Mouse (Mus musculus): ENCODE measurements around the gene Trappc4. TPM values are rescaled to one million over a fixed set of nuclear protein-coding genes. Genes with fewer than 3 reads are reported as not detected.
"Not testable (repeated sequence)": the region's sequence is repeated elsewhere in the genome, so short reads cannot be mapped to it uniquely, and the experiment has no call there.

The Trappc4 gene
- polyA plus RNA-seq, 1 experiment from 2014 or later, result 204 TPM

DNA sequence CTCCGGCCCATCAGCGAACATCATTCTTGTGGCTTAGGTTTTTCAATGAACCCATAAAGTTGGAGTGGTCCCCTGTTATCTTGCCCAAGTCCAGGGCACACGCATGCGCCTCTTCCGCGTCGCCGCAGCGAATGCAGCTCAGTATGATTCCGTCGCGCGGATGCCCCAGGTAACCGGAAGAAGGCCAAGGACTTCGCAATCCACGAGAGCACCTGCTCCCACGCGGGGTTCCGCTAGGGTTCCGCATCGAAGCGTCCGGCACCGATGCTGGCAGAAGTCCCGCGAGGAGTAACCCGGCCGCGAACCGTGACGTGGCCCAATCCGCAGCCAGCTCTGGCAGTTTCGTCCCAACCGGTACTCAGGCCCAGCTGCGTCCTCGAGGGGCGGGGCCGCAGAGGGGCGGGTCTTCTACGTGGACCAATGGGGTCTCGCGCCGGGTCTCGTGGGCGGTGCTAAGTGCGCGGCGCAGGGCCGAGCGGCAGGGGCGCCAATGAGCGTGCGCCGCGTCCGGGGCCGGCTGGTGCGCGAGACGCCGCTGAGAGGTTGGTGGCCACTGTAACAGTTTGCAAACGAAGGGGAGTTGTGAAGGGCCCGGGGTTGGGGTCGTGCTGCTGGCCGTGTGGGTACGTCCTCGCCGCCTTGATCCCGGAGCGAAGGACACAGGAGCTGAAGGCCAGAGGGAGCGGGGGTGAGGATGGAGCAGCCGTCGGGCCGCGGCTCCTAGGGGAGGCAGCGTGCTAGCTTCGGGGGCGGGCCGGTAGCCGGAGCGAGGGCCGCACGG, 28.2 kb downstream of the Trappc4 start, which contains the start of gene Hyou1:
Hyou1 (plus strand) TSS at position 437 of the 781 bp plus-strand sequence.
- peaks cover 23% of the 10 kb centered on the region for H3K36me3 ChIP-seq (ENCODE audit: control insufficient read depth, insufficient read depth, low read length)
- peak; percentile 100 for DNase-seq (ENCODE audit: low spot score)
- WGBS, result under 1% methylated on average over 83 of the region's 83 CpGs
- no peaks in the 10 kb centered on the region for H3K9me3 ChIP-seq (ENCODE audit: control insufficient read depth, low read length)
- H3K9ac ChIP-seq (ENCODE audit: low read length), result peak within 1 kb of the TSS; percentile 85
- peak within 1 kb of the TSS; percentile 69 for H3K4me3 ChIP-seq (ENCODE audit: low read depth, low read length)
- H3K27ac ChIP-seq (ENCODE audit: low read depth, low read length), result peak within 1 kb of the TSS; percentile 72
- H3K4me1 ChIP-seq (ENCODE audit: control insufficient read depth, insufficient read depth, low read length), result peaks cover 12% of the 10 kb centered on the region
- no peaks in the 10 kb centered on the region for H3K27me3 ChIP-seq (ENCODE audit: control insufficient read depth, insufficient read depth, low read length)
- ATAC-seq (ENCODE audit: insufficient read depth, low FRiP score, low TSS enrichment), result peak; percentile 97
- peak within 1 kb of the TSS; percentile 89 for H3K4me2 ChIP-seq (ENCODE audit: low read depth)

DNA sequence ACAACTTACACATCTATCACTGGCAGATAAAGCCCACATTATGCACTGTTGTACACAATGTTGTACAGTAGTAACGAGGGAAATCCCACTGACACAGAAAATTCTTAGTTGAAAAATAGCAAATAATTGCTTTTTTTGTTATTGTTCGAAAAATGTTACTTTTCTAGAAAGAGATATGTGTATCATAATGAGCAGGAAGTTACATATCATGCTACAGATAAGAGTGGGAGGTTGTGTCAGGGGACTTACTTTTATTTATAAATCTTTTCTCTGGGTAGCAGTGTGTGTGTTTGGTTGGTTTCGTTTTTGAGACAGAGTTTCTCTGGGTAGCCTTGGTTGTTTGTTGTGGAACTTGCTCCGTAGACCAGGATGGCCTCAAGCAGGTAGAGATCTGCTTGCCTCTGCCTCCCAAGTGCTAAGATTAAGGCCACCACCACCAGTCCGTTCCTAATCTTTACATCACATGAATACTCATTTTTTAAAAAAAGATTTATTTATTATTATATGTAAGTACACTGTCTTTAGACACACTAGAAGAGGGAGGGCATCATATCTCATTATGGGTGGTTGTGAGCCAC, 29.2 kb downstream of the Trappc4 start:
- Histone ChIP-seq H3K36me3 (ENCODE audit: control insufficient read depth, insufficient read depth, low read length) (peaks cover 18% of the 10 kb centered on the region), H3K9me3 (ENCODE audit: control insufficient read depth, low read length) (no peaks in the 10 kb centered on the region), H3K4me3 (ENCODE audit: low read depth, low read length) (peak overlapping the region; percentile 69), H3K4me1 (ENCODE audit: control insufficient read depth, insufficient read depth, low read length) (peaks cover 12% of the 10 kb centered on the region), H3K4me2 (ENCODE audit: low read depth) (peak overlapping the region; percentile 47), H3K9ac (ENCODE audit: low read length) (peak overlapping the region; percentile 68), H3K27me3 (ENCODE audit: control insufficient read depth, insufficient read depth, low read length) (no peaks in the 10 kb centered on the region), H3K27ac (ENCODE audit: low read depth, low read length) (peak overlapping the region; percentile 72; the same call in 1 of the 2 replicates)
- 92% methylated on average over 5 of the region's 5 CpGs for WGBS
- ATAC-seq (ENCODE audit: insufficient read depth, low FRiP score, low TSS enrichment) (no peak), DNase-seq (ENCODE audit: low spot score) (no peak)

DNA sequence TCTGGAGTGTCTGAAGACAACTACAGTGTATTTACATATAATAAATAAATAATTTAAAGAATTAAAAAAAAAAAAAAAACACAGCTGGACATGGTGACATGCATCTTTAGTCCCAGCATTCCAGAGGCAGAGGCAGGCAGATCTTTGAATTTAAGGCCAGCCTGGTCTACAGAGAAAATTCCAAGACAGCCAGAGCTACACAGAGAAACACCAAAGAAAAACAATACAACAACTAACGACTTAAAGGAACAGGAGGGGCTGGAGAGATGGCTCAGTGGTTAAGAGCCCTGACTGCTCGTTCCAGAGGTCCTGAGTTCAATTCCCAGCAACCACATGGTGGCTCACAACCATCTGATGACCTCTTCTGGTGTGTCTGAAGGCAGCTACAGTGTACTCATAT, 30.1 kb downstream of the Trappc4 start:
- H3K27ac ChIP-seq (ENCODE audit: low read depth, low read length); H3K9ac ChIP-seq (ENCODE audit: low read length); ATAC-seq (ENCODE audit: insufficient read depth, low FRiP score, low TSS enrichment); H3K27me3 ChIP-seq (ENCODE audit: control insufficient read depth, insufficient read depth, low read length); H3K4me3 ChIP-seq (ENCODE audit: low read depth, low read length); H3K4me2 ChIP-seq (ENCODE audit: low read depth); H3K9me3 ChIP-seq (ENCODE audit: control insufficient read depth, low read length); DNase-seq (ENCODE audit: low spot score): not testable (repeated sequence)
- H3K4me1 ChIP-seq (ENCODE audit: control insufficient read depth, insufficient read depth, low read length), result peaks cover 12% of the 10 kb centered on the region
- 90% methylated on average over 2 of the region's 2 CpGs for WGBS
- peaks cover 10% of the 10 kb centered on the region for H3K36me3 ChIP-seq (ENCODE audit: control insufficient read depth, insufficient read depth, low read length)

DNA sequence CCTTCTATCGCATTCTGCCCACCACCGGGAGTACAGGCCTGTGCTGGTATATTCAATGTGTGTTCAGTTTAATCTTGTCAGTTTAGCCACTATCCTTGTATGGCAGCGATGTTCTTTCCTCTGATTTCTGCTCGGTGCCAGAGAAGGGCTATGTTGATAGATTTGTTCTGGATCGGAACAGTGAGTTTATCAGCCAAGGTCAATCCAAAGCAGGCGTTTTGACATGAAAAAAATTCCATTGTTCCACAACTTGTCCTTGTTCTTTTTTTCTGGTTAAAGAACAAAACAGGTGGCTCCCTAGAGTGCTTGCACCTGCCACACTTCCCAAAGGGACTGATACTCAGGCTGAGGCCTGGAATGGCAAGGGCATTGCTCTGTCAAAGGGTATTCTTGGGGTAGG, 31.3 kb downstream of the Trappc4 start:
- no peak overlapping the region for H3K27ac ChIP-seq (ENCODE audit: low read depth, low read length)
- no peaks in the 10 kb centered on the region for H3K9me3 ChIP-seq (ENCODE audit: control insufficient read depth, low read length)
- DNase-seq (ENCODE audit: low spot score), result no peak
- 96% methylated on average over 6 of the region's 6 CpGs for WGBS
- H3K4me1 ChIP-seq (ENCODE audit: control insufficient read depth, insufficient read depth, low read length), result peaks cover 12% of the 10 kb centered on the region
- H3K36me3 ChIP-seq (ENCODE audit: control insufficient read depth, insufficient read depth, low read length), result peaks cover under 1% of the 10 kb centered on the region; the same call in 1 of the 2 replicates
- H3K27me3 ChIP-seq (ENCODE audit: control insufficient read depth, insufficient read depth, low read length), result no peaks in the 10 kb centered on the region
- ATAC-seq (ENCODE audit: insufficient read depth, low FRiP score, low TSS enrichment), result no peak
- H3K4me3 ChIP-seq (ENCODE audit: low read depth, low read length), result no peak overlapping the region
- H3K9ac ChIP-seq (ENCODE audit: low read length), result no peak overlapping the region
- no peak overlapping the region for H3K4me2 ChIP-seq (ENCODE audit: low read depth)

DNA sequence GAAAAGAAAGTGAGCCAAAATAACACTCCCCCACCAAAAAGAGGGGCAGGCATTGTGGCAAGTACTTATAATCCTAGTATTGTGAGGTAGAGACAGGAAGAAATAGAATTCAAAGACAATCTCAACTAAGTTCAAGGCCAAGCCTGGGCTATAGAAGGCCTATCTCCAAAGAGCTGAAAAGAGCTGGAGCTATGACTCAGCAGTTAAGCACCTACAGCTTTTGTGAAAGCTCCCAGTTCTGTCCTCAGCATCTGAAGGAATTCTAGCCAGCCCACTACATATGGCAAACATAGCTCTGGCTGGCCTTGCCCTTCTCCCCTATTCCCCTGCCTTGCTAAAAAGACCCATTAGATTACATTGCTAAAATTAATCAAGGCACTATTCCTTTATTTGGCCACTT, 34.0 kb downstream of the Trappc4 start:
- no peak overlapping the region for H3K4me3 ChIP-seq (ENCODE audit: low read depth, low read length)
- H3K9me3 ChIP-seq (ENCODE audit: control insufficient read depth, low read length), result no peaks in the 10 kb centered on the region
- H3K4me2 ChIP-seq (ENCODE audit: low read depth), result no peak overlapping the region
- DNase-seq (ENCODE audit: low spot score) (no peak), ATAC-seq (ENCODE audit: insufficient read depth, low FRiP score, low TSS enrichment) (no peak)
- H3K27me3 ChIP-seq (ENCODE audit: control insufficient read depth, insufficient read depth, low read length), result no peaks in the 10 kb centered on the region
- H3K27ac ChIP-seq (ENCODE audit: low read depth, low read length), result no peak overlapping the region
- no peaks in the 10 kb centered on the region for H3K36me3 ChIP-seq (ENCODE audit: control insufficient read depth, insufficient read depth, low read length)
- H3K9ac ChIP-seq (ENCODE audit: low read length), result no peak overlapping the region
- H3K4me1 ChIP-seq (ENCODE audit: control insufficient read depth, insufficient read depth, low read length), result peaks cover 2% of the 10 kb centered on the region; the same call in 1 of the 2 replicates

DNA sequence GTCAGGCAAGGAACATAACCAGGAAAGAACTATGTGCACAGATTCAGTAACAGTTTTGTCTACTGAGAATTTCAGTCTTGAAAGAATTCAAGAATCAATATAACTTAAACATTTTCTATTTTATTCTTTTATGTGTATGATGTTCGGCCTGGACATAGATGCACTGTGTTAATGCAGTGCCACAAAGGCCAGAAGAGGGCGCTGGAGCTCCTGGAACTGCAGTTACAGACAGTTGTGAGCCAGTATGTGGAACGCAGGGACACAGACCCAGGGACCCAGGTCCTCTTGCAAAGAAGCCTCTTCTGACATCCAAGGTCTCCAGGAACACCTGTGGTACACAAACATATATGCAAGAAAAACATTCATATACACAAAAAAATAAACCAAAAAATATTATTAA, 42.9 kb downstream of the Trappc4 start:
- Histone ChIP-seq H3K27ac (ENCODE audit: low read depth, low read length) (no peak overlapping the region), H3K9ac (ENCODE audit: low read length) (no peak overlapping the region), H3K4me1 (ENCODE audit: control insufficient read depth, insufficient read depth, low read length) (peaks cover 6% of the 10 kb centered on the region; the same call in 1 of the 2 replicates), H3K4me2 (ENCODE audit: low read depth) (no peak overlapping the region), H3K9me3 (ENCODE audit: control insufficient read depth, low read length) (no peaks in the 10 kb centered on the region), H3K4me3 (ENCODE audit: low read depth, low read length) (no peak overlapping the region), H3K36me3 (ENCODE audit: control insufficient read depth, insufficient read depth, low read length) (no peaks in the 10 kb centered on the region), H3K27me3 (ENCODE audit: control insufficient read depth, insufficient read depth, low read length) (no peaks in the 10 kb centered on the region)
- DNase-seq (ENCODE audit: low spot score), result no peak
- no peak for ATAC-seq (ENCODE audit: insufficient read depth, low FRiP score, low TSS enrichment)
- 56% methylated on average over 3 of the region's 3 CpGs for WGBS

DNA sequence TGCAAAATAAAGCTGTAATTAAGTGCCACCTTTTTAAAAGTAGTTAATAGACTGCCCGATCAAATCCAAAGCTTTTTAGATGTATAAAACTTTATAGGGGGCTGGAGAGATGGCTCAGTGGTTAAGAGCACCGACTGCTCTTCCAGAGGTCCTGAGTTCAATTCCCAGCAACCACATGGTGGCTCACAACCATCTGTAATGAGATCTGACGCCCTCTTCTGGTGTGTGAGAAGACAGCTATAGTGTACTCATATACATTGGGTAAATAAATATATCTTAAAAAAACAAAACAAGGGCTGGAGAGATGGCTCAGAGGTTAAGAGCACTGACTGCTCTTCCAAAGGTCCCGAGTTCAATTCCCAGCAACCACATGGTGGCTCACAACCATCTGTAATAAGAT, 45.5 kb downstream of the Trappc4 start:
- H3K9me3 ChIP-seq (ENCODE audit: control insufficient read depth, low read length); DNase-seq (ENCODE audit: low spot score); H3K4me1 ChIP-seq (ENCODE audit: control insufficient read depth, insufficient read depth, low read length); H3K9ac ChIP-seq (ENCODE audit: low read length); ATAC-seq (ENCODE audit: insufficient read depth, low FRiP score, low TSS enrichment); H3K36me3 ChIP-seq (ENCODE audit: control insufficient read depth, insufficient read depth, low read length); H3K27me3 ChIP-seq (ENCODE audit: control insufficient read depth, insufficient read depth, low read length): not testable (repeated sequence)
- peak overlapping the region; percentile 60 for H3K4me2 ChIP-seq (ENCODE audit: low read depth)
- H3K4me3 ChIP-seq (ENCODE audit: low read depth, low read length), result peak overlapping the region; percentile 86
- peak overlapping the region; percentile 53; the same call in 1 of the 2 replicates for H3K27ac ChIP-seq (ENCODE audit: low read depth, low read length)
- WGBS, result 49% methylated on average over 4 of the region's 4 CpGs

DNA sequence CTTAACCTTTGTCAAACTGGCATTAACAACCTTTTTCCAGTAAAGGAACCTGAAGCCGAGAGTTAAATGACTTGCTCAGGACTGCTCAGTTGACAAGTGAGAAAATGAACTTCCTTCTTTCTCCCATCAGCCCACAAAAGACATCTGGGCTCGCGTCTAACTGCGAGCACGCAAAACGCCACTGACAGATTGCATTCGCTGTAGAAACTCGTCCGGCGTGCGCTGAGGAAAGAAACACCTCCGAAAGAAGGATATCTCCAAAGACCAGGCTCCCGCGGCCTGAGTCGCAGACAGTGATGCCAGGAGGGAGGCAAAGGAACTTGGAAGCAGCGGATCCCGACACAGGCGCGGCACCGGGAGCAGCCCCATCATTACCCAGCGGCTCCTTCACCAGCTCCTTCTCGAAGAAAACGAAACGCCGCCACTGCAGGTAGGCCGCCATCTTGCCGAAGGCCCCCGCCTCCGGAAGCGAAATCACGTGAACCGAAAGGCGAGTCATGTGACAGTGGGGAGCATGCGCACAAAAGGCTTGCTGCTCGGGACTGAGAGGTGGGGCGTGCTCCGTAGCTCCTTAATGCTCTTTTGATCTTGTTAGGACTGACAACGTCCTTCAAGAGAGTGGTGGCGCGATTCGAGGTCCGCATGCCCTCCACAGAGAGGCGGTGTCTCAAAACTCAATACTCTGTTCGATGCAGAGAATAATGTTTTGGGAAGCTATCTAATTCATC, 46.0 kb downstream of the Trappc4 start, which contains the start of gene Vps11:
Vps11 (minus strand) TSS at position 481 of the 728 bp plus-strand sequence.
- DNase-seq (ENCODE audit: low spot score) (peak; percentile 96), ATAC-seq (ENCODE audit: insufficient read depth, low FRiP score, low TSS enrichment) (peak; percentile 80; the same call in 1 of the 2 replicates)
- peaks cover 3% of the 10 kb centered on the region for H3K36me3 ChIP-seq (ENCODE audit: control insufficient read depth, insufficient read depth, low read length)
- peak within 1 kb of the TSS; percentile 86 for H3K4me3 ChIP-seq (ENCODE audit: low read depth, low read length)
- under 1% methylated on average over 44 of the region's 44 CpGs for WGBS
- H3K9ac ChIP-seq (ENCODE audit: low read length), result peak within 1 kb of the TSS; percentile 83
- H3K4me2 ChIP-seq (ENCODE audit: low read depth), result peak within 1 kb of the TSS; percentile 60
- H3K27me3 ChIP-seq (ENCODE audit: control insufficient read depth, insufficient read depth, low read length), result no peaks in the 10 kb centered on the region
- H3K4me1 ChIP-seq (ENCODE audit: control insufficient read depth, insufficient read depth, low read length), result peaks cover 6% of the 10 kb centered on the region; the same call in 1 of the 2 replicates
- peak within 1 kb of the TSS; percentile 53; the same call in 1 of the 2 replicates for H3K27ac ChIP-seq (ENCODE audit: low read depth, low read length)
- no peaks in the 10 kb centered on the region for H3K9me3 ChIP-seq (ENCODE audit: control insufficient read depth, low read length)
